Mouse (Mus musculus): ENCODE measurements around the gene Slc38a8. TPM values are rescaled to one million over a fixed set of nuclear protein-coding genes. Genes with fewer than 3 reads are reported as not detected.

Slc38a8 gene
- polyA plus RNA-seq (2012; rRNA removed), result 0.11 and 0.25 TPM in 2 replicates

GRCm38 (mm10) chr8:119501598-119501997 lies at the start of gene Slc38a8:
Gene Slc38a8 (minus strand): TSS chr8:119501698.

GRCm38 (mm10) chr8:119446211-119446989 lies 55.1 kb downstream of the Slc38a8 start, which contains the start of gene Necab2:
Gene Necab2 (plus strand): TSS chr8:119446719.

GRCm38 (mm10) chr8:119433582-119434174 lies 67.8 kb downstream of the Slc38a8 start, which contains the start of gene Osgin1:
Gene Osgin1 (plus strand): TSS chr8:119434124.

Other genes starting within 250 kb of the Slc38a8 start
- gene Hsbp1, start 157.2 kb downstream of the Slc38a8 start, polyA plus RNA-seq (2012; rRNA removed), result 368 and 374 TPM in 2 replicates
- gene Mlycd, start 106.8 kb downstream of the Slc38a8 start, polyA plus RNA-seq (2012; rRNA removed), result 13.5 and 14.8 TPM in 2 replicates
- 0.29 and 0.84 TPM in 2 replicates for gene Osgin1, start 67.6 kb downstream of the Slc38a8 start, polyA plus RNA-seq (2012; rRNA removed)
- 34.0 and 35.3 TPM in 2 replicates for gene Necab2, start 55.0 kb downstream of the Slc38a8 start, polyA plus RNA-seq (2012; rRNA removed)
- gene Mbtps1, start 57.0 kb upstream of the Slc38a8 start, polyA plus RNA-seq (2012; rRNA removed), result 91.2 and 97.3 TPM in 2 replicates
- 69.1 and 77.0 TPM in 2 replicates for gene Hsdl1, start 73.5 kb upstream of the Slc38a8 start, polyA plus RNA-seq (2012; rRNA removed)
- gene Dnaaf1, start 73.5 kb upstream of the Slc38a8 start, polyA plus RNA-seq (2012; rRNA removed), result 0.21 and 0.39 TPM in 2 replicates
- gene Taf1c, start 103.5 kb upstream of the Slc38a8 start, polyA plus RNA-seq (2012; rRNA removed), result 23.0 and 25.1 TPM in 2 replicates
- 0.17 and 0.31 TPM in 2 replicates for gene Adad2, start 111.0 kb upstream of the Slc38a8 start, polyA plus RNA-seq (2012; rRNA removed)
- gene Kcng4, start 134.0 kb upstream of the Slc38a8 start, polyA plus RNA-seq (2012; rRNA removed), result 0.07 and 0.09 TPM in 2 replicates
- 2.6 and 2.9 TPM in 2 replicates for gene Wfdc1, start 164.7 kb upstream of the Slc38a8 start, polyA plus RNA-seq (2012; rRNA removed)
- gene Atp2c2, start 198.3 kb upstream of the Slc38a8 start, polyA plus RNA-seq (2012; rRNA removed), result 0.11 and 0.56 TPM in 2 replicates

All from central nervous system, embryonic 14 days (tissue).